Mouse (Mus musculus) brain, embryonic 14.5 days (tissue): ENCODE data around the gene Zfp366.

Experiments
- CTCF ChIP-seq: fragments of 200-500 bp; IDR thresholded peaks from 2 replicates; pipeline ENCODE4 v1.5.1; 2012; ENCODE audit warnings: inconsistent platforms, mild to moderate bottlenecking, moderate library complexity, borderline replicate concordance; ENCODE audit not compliant: insufficient read depth, insufficient read length; ENCODE audit errors: extremely low read depth
- POLR2A ChIP-seq: fragments of 200-500 bp; IDR thresholded peaks from 2 replicates; pipeline ENCODE4 v1.6.1; 2012; ENCODE audit warnings: mild to moderate bottlenecking, inconsistent platforms, borderline replicate concordance; ENCODE audit not compliant: poor library complexity, insufficient read depth, insufficient read length, severe bottlenecking; ENCODE audit errors: extremely low read depth

- TF ChIP-seq POLR2A = no peak
- no peak for TF ChIP-seq CTCF
Observed at GRCm38 (mm10) chr13:99299921-99300320, 115.3 kb downstream of the Zfp366 start.
